7 mouse cellular contexts compared by ENCODE assay signal in genomic region chr7:111082043-111082821, GRCm38 (mm10). TPM values are rescaled to one million over a fixed set of nuclear protein-coding genes. Genes with fewer than 3 reads are reported as not detected.
DNase-seq lines count a peak whose midpoint lies in the region; ATAC-seq lines count a peak whose summit lies in the region.

No protein-coding gene starts in this region.

- peak overlapping the region; percentile 99 for H3K27ac ChIP-seq in embryonic facial prominence, embryonic 11.5 days (replicated peaks; ENCODE audit: low read depth, low read length)
- peak overlapping the region; percentile 100 for H3K27ac ChIP-seq in limb, embryonic 10.5 days
- H3K27ac ChIP-seq in midbrain, embryonic 12.5 days (replicated peaks) = peak overlapping the region; percentile 100

- DNase-seq in adrenal gland, postnatal 25 days = peak; percentile 84
- peak; percentile 91 for DNase-seq in embryonic facial prominence, embryonic 11.5 days (ENCODE audit: low spot score)
- peak; percentile 99 for DNase-seq in heart, adult 11 months
- DNase-seq in kidney, adult 18-20 months = peak; percentile 93
- DNase-seq in limb, embryonic 10.5 days (ENCODE audit: low spot score) = peak; percentile 81
- DNase-seq in skeletal muscle tissue, adult 2 months (ENCODE audit: low read depth, low spot score) = peak; percentile 77

- no peaks in the 10 kb centered on the region for H3K4me1 ChIP-seq in embryonic facial prominence, embryonic 11.5 days (ENCODE audit: control insufficient read depth, insufficient read depth, low read length)
- H3K4me1 ChIP-seq in limb, embryonic 10.5 days = peaks cover 16% of the 10 kb centered on the region
- H3K4me1 ChIP-seq in midbrain, embryonic 12.5 days = peaks cover 26% of the 10 kb centered on the region

- under 1% methylated on average over 81 of the region's 83 CpGs for WGBS in embryonic facial prominence, embryonic 11.5 days
- under 1% methylated on average over 82 of the region's 83 CpGs for WGBS in limb, embryonic 10.5 days
- WGBS in midbrain, embryonic 12.5 days = under 1% methylated on average over 83 of the region's 83 CpGs

- H3K36me3 ChIP-seq in embryonic facial prominence, embryonic 11.5 days (replicated peaks; ENCODE audit: control insufficient read depth, insufficient read depth, low read depth, low read length) = peaks cover 18% of the 10 kb centered on the region
- peaks cover 50% of the 10 kb centered on the region for H3K36me3 ChIP-seq in limb, embryonic 10.5 days
- H3K36me3 ChIP-seq in midbrain, embryonic 12.5 days = peaks cover 41% of the 10 kb centered on the region

- H3K4me2 ChIP-seq in embryonic facial prominence, embryonic 11.5 days (ENCODE audit: low read depth, low read length) = peak overlapping the region; percentile 24
- H3K4me2 ChIP-seq in midbrain, embryonic 12.5 days (replicated peaks) = peak overlapping the region; percentile 76

- H3K27me3 ChIP-seq in embryonic facial prominence, embryonic 11.5 days (ENCODE audit: control insufficient read depth, insufficient read depth, low read length) = no peaks in the 10 kb centered on the region
- H3K27me3 ChIP-seq in limb, embryonic 10.5 days (ENCODE audit: low read depth, poor library complexity, severe bottlenecking) = no peaks in the 10 kb centered on the region
- H3K27me3 ChIP-seq in midbrain, embryonic 12.5 days = no peaks in the 10 kb centered on the region

- H3K9ac ChIP-seq in embryonic facial prominence, embryonic 11.5 days (replicated peaks; ENCODE audit: low read length) = peak overlapping the region; percentile 100
- peak overlapping the region; percentile 100 for H3K9ac ChIP-seq in midbrain, embryonic 12.5 days (replicated peaks)

- no peaks in the 10 kb centered on the region for H3K9me3 ChIP-seq in embryonic facial prominence, embryonic 11.5 days (replicated peaks; ENCODE audit: control insufficient read depth, low read length)
- no peaks in the 10 kb centered on the region for H3K9me3 ChIP-seq in limb, embryonic 10.5 days (replicated peaks)
- no peaks in the 10 kb centered on the region for H3K9me3 ChIP-seq in midbrain, embryonic 12.5 days

- peak; percentile 61 for ATAC-seq in embryonic facial prominence, embryonic 11.5 days (replicated peaks; ENCODE audit: insufficient number of reproducible peaks, low FRiP score, low TSS enrichment, low read depth)
- peak; percentile 73 for ATAC-seq in midbrain, embryonic 12.5 days (ENCODE audit: low FRiP score, low read depth)

- peak overlapping the region; percentile 100 for H3K4me3 ChIP-seq in embryonic facial prominence, embryonic 11.5 days (ENCODE audit: low read depth, low read length)
- H3K4me3 ChIP-seq in limb, embryonic 10.5 days = peak overlapping the region; percentile 100
- peak overlapping the region; percentile 99 for H3K4me3 ChIP-seq in midbrain, embryonic 12.5 days

RNA-seq across cellular contexts. Expression of gene Eif4g2, which starts 0.6 kb away (rescaled TPM):
- 875 and 903 TPM in 2 replicates for total RNA-seq in adrenal gland, postnatal 25 days (2021)
- polyA plus RNA-seq in embryonic facial prominence, embryonic 11.5 days (2014; fragmentation: Nextera tagmentation; extraction: Ambion mirVana) = 1,788 and 1,988 TPM in 2 replicates
- 1,318 and 1,349 TPM in 2 replicates for polyA plus RNA-seq in limb, embryonic 10.5 days (2016; fragmentation: Nextera tagmentation; extraction: Ambion mirVana)
- 1,594 and 1,624 TPM in 2 replicates for polyA plus RNA-seq in midbrain, embryonic 12.5 days (2016; fragmentation: Nextera tagmentation; extraction: Ambion mirVana)

RNA-seq across cellular contexts. Expression of gene Ctr9, which starts 53.5 kb away (rescaled TPM):
- 48.6 and 53.9 TPM in 2 replicates for total RNA-seq in adrenal gland, postnatal 25 days (2021)
- 82.7 and 88.1 TPM in 2 replicates for polyA plus RNA-seq in embryonic facial prominence, embryonic 11.5 days (2014; fragmentation: Nextera tagmentation; extraction: Ambion mirVana)
- polyA plus RNA-seq in limb, embryonic 10.5 days (2016; fragmentation: Nextera tagmentation; extraction: Ambion mirVana) = 64.1 and 80.1 TPM in 2 replicates
- polyA plus RNA-seq in midbrain, embryonic 12.5 days (2016; fragmentation: Nextera tagmentation; extraction: Ambion mirVana) = 102 and 105 TPM in 2 replicates

Comparison
In these comparisons a context has a peak if more than half of its experiments do, and no peak if none do; other contexts are left out.
1. Peak in every context shown above with its lines: DNase-seq, ATAC-seq, H3K4me3 ChIP-seq and H3K27ac ChIP-seq.